Mouse (Mus musculus) gastrocnemius, postnatal 36 days (tissue): ENCODE measurements around the gene Gm21865. TPM values are rescaled to one million over a fixed set of nuclear protein-coding genes. Genes with fewer than 3 reads are reported as not detected.
"Not testable (repeated sequence)": the region's sequence is repeated elsewhere in the genome, so short reads cannot be mapped to it uniquely, and the experiment has no call there.

Experiments
- DNase-seq, 2 experiments: peaks; one replicate each; pipeline ENCODE4 v3.0.0; 2022
- intact Hi-C: fragments of 180-260 bp; cut with DNase I; formaldehyde crosslinking; loops from one replicate; pipeline ENCODE4 v1.15.1; 2025
- long read RNA-seq, 2 experiments: library from polyadenylated mRNA; stranded (forward); transcript quantifications; one replicate each; pipeline ENCODE4 v2.0.0; 2021
- total RNA-seq, 2 experiments: library from RNA; stranded (reverse); gene quantifications; 2 replicates each; pipeline ENCODE4 v1.2.3; 2021

The Gm21865 gene
- not detected for total RNA-seq
- long read RNA-seq, experiment 1: 0 reads
- long read RNA-seq, experiment 2: 0 reads

DNA sequence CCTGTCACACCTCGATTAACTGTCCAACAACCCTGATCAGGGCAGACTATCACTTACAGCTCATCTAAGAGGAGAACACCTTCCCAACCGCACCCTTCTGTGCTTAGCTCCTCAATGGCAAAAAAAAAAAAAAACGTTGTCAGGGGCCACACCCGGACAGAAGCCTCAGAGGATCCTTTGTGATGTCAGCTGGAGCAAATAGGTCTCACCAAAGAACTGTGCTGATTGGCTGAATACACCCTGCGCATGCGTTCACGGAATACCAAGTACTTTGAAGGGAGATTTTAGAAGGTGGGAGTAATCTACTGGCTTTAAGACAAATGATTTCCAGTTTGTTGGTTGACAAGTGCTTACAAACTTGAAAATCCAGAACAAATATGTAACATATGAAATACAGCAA is at the start of gene Gm21865:
Gene Gm21865, minus strand, starts transcription at position 101 of the 400 bp plus-strand sequence.
- intact Hi-C loops, DNase-seq: not testable (repeated sequence)

Other genes starting within 250 kb of the Gm21865 start
- not detected for gene Gm21882, start 64.6 kb upstream of the Gm21865 start, total RNA-seq